20 mouse cellular contexts compared by ENCODE assay signal in genomic region chr16:45364627-45365026, GRCm38 (mm10). TPM values are rescaled to one million over a fixed set of nuclear protein-coding genes. Genes with fewer than 3 reads are reported as not detected.
"Had no signal": no experiment of that assay in that cellular context is flagged by ENCODE, and none has a peak within 500 bp of the region (broad histone marks: within the 10 kb centered on the region; RNA-seq: fewer than 3 reads in every experiment).

No protein-coding gene starts in this region.

- H3K36me3 ChIP-seq: midbrain, embryonic 10.5 days; midbrain, embryonic 12.5 days; neural tube, embryonic 13.5 days; neural tube, embryonic 15.5 days had no signal

- H3K9ac ChIP-seq: liver, embryonic 14.5 days; lung, embryonic 14.5 days; midbrain, embryonic 12.5 days; neural tube, embryonic 13.5 days; neural tube, embryonic 15.5 days had no signal

- H3K4me1 ChIP-seq: midbrain, embryonic 10.5 days; midbrain, embryonic 12.5 days; neural tube, embryonic 13.5 days; neural tube, embryonic 15.5 days had no signal

- H3K9me3 ChIP-seq: midbrain, embryonic 10.5 days; midbrain, embryonic 12.5 days; neural tube, embryonic 13.5 days; neural tube, embryonic 15.5 days had no signal

- H3K4me3 ChIP-seq: midbrain, embryonic 10.5 days; midbrain, embryonic 12.5 days; myocyte; neural tube, embryonic 13.5 days; neural tube, embryonic 15.5 days had no signal

- DNase-seq: lung, embryonic 14.5 days; lung, postnatal 10 days; lung, postnatal 36 days; midbrain, embryonic 14.5 days; retina, postnatal 1 day; right cerebral cortex, adult 18-20 months; right cerebral cortex, postnatal 25 days; right cerebral cortex, postnatal 4 days; spleen, adult 18-20 months; thymus, adult 18-20 months; thymus, postnatal 14 days; thymus, postnatal 36 days had no signal

- ATAC-seq: midbrain, embryonic 16.5 days had no signal

- H3K27ac ChIP-seq: liver, embryonic 14.5 days; midbrain, embryonic 10.5 days; midbrain, embryonic 12.5 days; neural tube, embryonic 13.5 days; neural tube, embryonic 15.5 days had no signal

- H3K4me2 ChIP-seq: lung, embryonic 14.5 days; midbrain, embryonic 12.5 days; neural tube, embryonic 13.5 days; neural tube, embryonic 15.5 days had no signal

- H3K27me3 ChIP-seq: midbrain, embryonic 12.5 days; neural tube, embryonic 13.5 days; neural tube, embryonic 15.5 days had no signal

RNA-seq across cellular contexts. Expression of gene Cd200, which starts 44.2 kb away (rescaled TPM):
- total RNA-seq: megakaryocyte-erythroid progenitor cell, adult 5-6 weeks had no signal
